ENCODE assay signal across 19 mouse cellular contexts in the genomic region with DNA sequence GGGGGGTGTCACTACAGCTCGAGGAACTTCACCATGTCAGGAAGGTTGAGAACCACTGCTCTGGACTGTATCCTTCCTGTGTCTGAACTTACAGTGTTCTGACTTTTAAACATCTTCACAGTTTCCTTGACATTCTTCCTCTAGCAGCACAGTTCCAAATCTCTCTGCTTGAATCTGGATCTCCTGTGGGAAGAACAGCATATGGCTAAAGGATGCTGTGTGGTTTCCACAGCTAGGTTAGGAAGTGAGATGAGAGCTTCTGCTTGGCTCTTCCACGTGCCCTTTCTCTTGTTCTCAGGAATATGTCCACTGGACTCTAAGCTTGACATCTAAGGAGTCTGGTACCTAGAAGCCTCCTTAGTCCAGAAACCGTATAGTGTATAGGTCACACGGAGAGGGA. TPM values are rescaled to one million over a fixed set of nuclear protein-coding genes. Genes with fewer than 3 reads are reported as not detected.
DNase-seq lines count a peak whose midpoint lies in the region; ATAC-seq and TF ChIP-seq lines count a peak whose summit lies in the region.
"Had no signal": no experiment of that assay in that cellular context is flagged by ENCODE, and none has a peak within 500 bp of the region (broad histone marks: within the 10 kb centered on the region; RNA-seq: fewer than 3 reads in every experiment).

No protein-coding gene starts in this region.

- H3K4me3 ChIP-seq in heart, embryonic 10.5 days = no peak overlapping the region
- 0 out of 4 replicates have a peak overlapping the region, but pooled peaks of 1 of the 2 experiments have one; percentile 40 for H3K4me3 ChIP-seq in MEL (ENCODE audit: control insufficient read depth in 1 of 2, insufficient read depth in 1 of 2, low read depth in 2 of 2, low read length in 2 of 2)
- H3K4me3 ChIP-seq in liver, embryonic 12.5 days = peak overlapping the region; percentile 41; the same call in 1 of the 2 replicates
- H3K4me3 ChIP-seq in liver, embryonic 16.5 days (ENCODE audit: low read depth, low read length) = no peak overlapping the region
- H3K4me3 ChIP-seq in hindbrain, embryonic 14.5 days (replicated peaks; ENCODE audit: low read length) = no peak overlapping the region
- H3K4me3 ChIP-seq: embryonic facial prominence, embryonic 13.5 days; forebrain, embryonic 10.5 days; gastrocnemius, adult 2 months; hindbrain, embryonic 13.5 days; intestine, embryonic 15.5 days had no signal

- no peak for TF ChIP-seq POLR2A in MEL (IDR thresholded peaks at IDR 0.05; ENCODE audit: control insufficient read depth in 1 of 2, insufficient read depth in 1 of 2, low read depth in 1 of 2, low read length in 2 of 2, poor library complexity in 1 of 2)

- no peak for ATAC-seq in liver, embryonic 12.5 days
- ATAC-seq in liver, embryonic 16.5 days (ENCODE audit: low read depth) = no peak
- no peak for ATAC-seq in hindbrain, embryonic 14.5 days (ENCODE audit: low FRiP score)
- ATAC-seq: forebrain, embryonic 16.5 days; intestine, embryonic 15.5 days had no signal

- peaks cover 19% of the 10 kb centered on the region for H3K79me2 ChIP-seq in MEL (ENCODE audit: control insufficient read depth, insufficient read depth, low read length, poor library complexity)

- WGBS in heart, embryonic 10.5 days = 79% methylated on average over 4 of the region's 4 CpGs
- WGBS in liver, embryonic 12.5 days (ENCODE audit: insufficient replicate concordance) = 63% methylated on average over 4 of the region's 4 CpGs
- 61% methylated on average over 4 of the region's 4 CpGs for WGBS in liver, embryonic 16.5 days (ENCODE audit: insufficient replicate concordance)
- 80% methylated on average over 4 of the region's 4 CpGs for WGBS in hindbrain, embryonic 14.5 days

- H3K9ac ChIP-seq in MEL (ENCODE audit: control insufficient read depth, low read depth, low read length, poor library complexity, severe bottlenecking) = peak overlapping the region; percentile 60
- peak overlapping the region; percentile 71 for H3K9ac ChIP-seq in liver, embryonic 12.5 days
- H3K9ac ChIP-seq in liver, embryonic 16.5 days (ENCODE audit: low read depth, low read length) = peak overlapping the region; percentile 69
- H3K9ac ChIP-seq in hindbrain, embryonic 14.5 days = no peak overlapping the region
- H3K9ac ChIP-seq: hindbrain, embryonic 13.5 days; intestine, embryonic 15.5 days had no signal

- TF ChIP-seq EP300 in MEL (IDR thresholded peaks at IDR 0.05; ENCODE audit: low read depth in 1 of 2, low read length in 2 of 2) = no peak

- H3K4me1 ChIP-seq in heart, embryonic 10.5 days = peaks cover 36% of the 10 kb centered on the region
- peaks cover 31 to 58% of the 10 kb centered on the region in 2 experiments for H3K4me1 ChIP-seq in MEL (ENCODE audit: control insufficient read depth in 1 of 2, insufficient read depth in 2 of 2, low read length in 2 of 2)
- H3K4me1 ChIP-seq in liver, embryonic 12.5 days = peaks cover 98% of the 10 kb centered on the region
- peaks cover 78% of the 10 kb centered on the region for H3K4me1 ChIP-seq in liver, embryonic 16.5 days (ENCODE audit: control insufficient read depth, low read depth, low read length)
- H3K4me1 ChIP-seq in hindbrain, embryonic 14.5 days (replicated peaks; ENCODE audit: control insufficient read depth, insufficient read depth, low read length) = no peaks in the 10 kb centered on the region
- H3K4me1 ChIP-seq: forebrain, embryonic 10.5 days; intestine, embryonic 15.5 days had no signal

- DNase-seq in heart, embryonic 10.5 days (ENCODE audit: low spot score) = no peak
- DNase-seq in heart, postnatal 36 days = no peak
- no peak for DNase-seq in MEL (ENCODE audit: low read depth, low spot score)
- DNase-seq in thymus, postnatal 14 days = no peak
- no peak for DNase-seq in hindbrain, embryonic 14.5 days (ENCODE audit: low spot score)
- DNase-seq: adrenal gland, postnatal 10 days; cerebellum, adult 11-12 months; cerebellum, adult 9-10 months; cerebellum, postnatal 36 days; gastrocnemius, adult 2 months; gastrocnemius, postnatal 25 days; heart, postnatal 10 days had no signal

- no peak for TF ChIP-seq CTCF in MEL (IDR thresholded peaks at IDR 0.05 in 2 of 3, conservative IDR thresholded peaks at IDR 0.05 in 1 of 3; ENCODE audit: control insufficient read depth in 1 of 3, insufficient read depth in 1 of 3, low read depth in 2 of 3, low read length in 3 of 3, poor library complexity in 1 of 3, severe bottlenecking in 1 of 3)

- H3K9me3 ChIP-seq in heart, embryonic 10.5 days = no peaks in the 10 kb centered on the region
- H3K9me3 ChIP-seq in MEL (replicated peaks; ENCODE audit: insufficient read depth, low read length) = no peaks in the 10 kb centered on the region
- H3K9me3 ChIP-seq in liver, embryonic 12.5 days (replicated peaks) = no peaks in the 10 kb centered on the region
- no peaks in the 10 kb centered on the region for H3K9me3 ChIP-seq in liver, embryonic 16.5 days (replicated peaks; ENCODE audit: control insufficient read depth, low read length)
- H3K9me3 ChIP-seq in hindbrain, embryonic 14.5 days (ENCODE audit: control insufficient read depth, low read length) = no peaks in the 10 kb centered on the region
- H3K9me3 ChIP-seq: embryonic facial prominence, embryonic 13.5 days; forebrain, embryonic 10.5 days; hindbrain, embryonic 13.5 days; intestine, embryonic 15.5 days had no signal

- peak overlapping the region; percentile 74 for H3K4me2 ChIP-seq in liver, embryonic 12.5 days
- peak overlapping the region; percentile 79 for H3K4me2 ChIP-seq in liver, embryonic 16.5 days (ENCODE audit: low read depth, low read length)
- H3K4me2 ChIP-seq in hindbrain, embryonic 14.5 days (replicated peaks) = no peak overlapping the region
- H3K4me2 ChIP-seq: embryonic facial prominence, embryonic 13.5 days; hindbrain, embryonic 13.5 days; intestine, embryonic 15.5 days had no signal

- H3K36me3 ChIP-seq in heart, embryonic 10.5 days = no peaks in the 10 kb centered on the region
- peaks cover 0 to 60% of the 10 kb centered on the region in 2 experiments; a peak in 2 of 4 replicates for H3K36me3 ChIP-seq in MEL (ENCODE audit: control insufficient read depth in 1 of 2, insufficient read depth in 2 of 2, low read length in 2 of 2)
- H3K36me3 ChIP-seq in liver, embryonic 12.5 days = no peaks in the 10 kb centered on the region
- H3K36me3 ChIP-seq in liver, embryonic 16.5 days (ENCODE audit: control insufficient read depth, insufficient read depth) = no peaks in the 10 kb centered on the region
- H3K36me3 ChIP-seq in hindbrain, embryonic 14.5 days (replicated peaks; ENCODE audit: control insufficient read depth, insufficient read depth) = no peaks in the 10 kb centered on the region
- H3K36me3 ChIP-seq: embryonic facial prominence, embryonic 13.5 days; forebrain, embryonic 10.5 days; hindbrain, embryonic 13.5 days; intestine, embryonic 15.5 days had no signal

- no peak for TF ChIP-seq RAD21 in MEL (IDR thresholded peaks at IDR 0.05; ENCODE audit: low read depth, low read length)

- intact Hi-C loops in heart, postnatal 36 days (cut with DNase I) = no loop called here

- no peaks in the 10 kb centered on the region for H3K27me3 ChIP-seq in heart, embryonic 10.5 days (ENCODE audit: insufficient read depth, poor library complexity, severe bottlenecking)
- no peaks in the 10 kb centered on the region for H3K27me3 ChIP-seq in MEL (ENCODE audit: control insufficient read depth in 1 of 2, insufficient read depth in 2 of 2, low read length in 2 of 2)
- no peaks in the 10 kb centered on the region for H3K27me3 ChIP-seq in liver, embryonic 12.5 days (replicated peaks)
- no peaks in the 10 kb centered on the region for H3K27me3 ChIP-seq in liver, embryonic 16.5 days (ENCODE audit: control insufficient read depth, insufficient read depth, low read depth, low read length)
- H3K27me3 ChIP-seq in hindbrain, embryonic 14.5 days (ENCODE audit: control insufficient read depth, insufficient read depth, low read length) = no peaks in the 10 kb centered on the region
- H3K27me3 ChIP-seq: embryonic facial prominence, embryonic 13.5 days; hindbrain, embryonic 13.5 days; intestine, embryonic 15.5 days had no signal

- H3K27ac ChIP-seq in heart, embryonic 10.5 days = peak overlapping the region; percentile 76; the same call in 1 of the 2 replicates
- H3K27ac ChIP-seq in MEL (ENCODE audit: control insufficient read depth, low read depth, low read length) = peak overlapping the region; percentile 93
- H3K27ac ChIP-seq in liver, embryonic 12.5 days = peak overlapping the region; percentile 97
- peak overlapping the region; percentile 97 for H3K27ac ChIP-seq in liver, embryonic 16.5 days (ENCODE audit: low read length)
- no peak overlapping the region for H3K27ac ChIP-seq in hindbrain, embryonic 14.5 days
- H3K27ac ChIP-seq: embryonic facial prominence, embryonic 13.5 days; forebrain, embryonic 10.5 days; gastrocnemius, adult 2 months; hindbrain, embryonic 13.5 days; intestine, embryonic 15.5 days had no signal

TF ChIP-seq in MEL, 35 proteins besides CTCF, POLR2A, EP300 and RAD21:
- TF ChIP-seq TCF12 (IDR thresholded peaks at IDR 0.05; ENCODE audit: low read depth, low read length) (no peak), ETS1 (IDR thresholded peaks at IDR 0.05; ENCODE audit: low read depth, low read length) (no peak), RCOR1 (IDR thresholded peaks at IDR 0.05; ENCODE audit: low read depth, low read length) (no peak)

RNA-seq across cellular contexts. Expression of a gene that starts 15.7 kb away (rescaled TPM):
- 1.2 and 1.6 TPM in 2 replicates for polyA plus RNA-seq in heart, embryonic 10.5 days (2016; fragmentation: Nextera tagmentation; extraction: Ambion mirVana)
- total RNA-seq in heart, postnatal 36 days (2021) = 1 to 10 TPM; 4.6 to 4.7 TPM
- total RNA-seq in MEL (2012; rRNA removed) = 3.0 and 3.4 TPM in 2 replicates
- polyA plus RNA-seq in MEL (2012; ENCODE audit: insufficient read depth in 1 of 2, insufficient read length in 2 of 2, low read depth in 1 of 2, low replicate concordance in 2 of 2, missing spikeins in 1 of 2) = 1 to 10 TPM in 1 of 2 experiments, not detected in 1; 4.9 TPM
- 10.6 and 11.8 TPM in 2 replicates for polyA plus RNA-seq in liver, embryonic 12.5 days (2016; fragmentation: Nextera tagmentation; extraction: Ambion mirVana)
- 2.0 and 3.0 TPM in 2 replicates for polyA plus RNA-seq in liver, embryonic 16.5 days (2015; fragmentation: Nextera tagmentation; extraction: Ambion mirVana)
- polyA plus RNA-seq in hindbrain, embryonic 14.5 days (2014; fragmentation: Nextera tagmentation; extraction: Ambion mirVana) = 12.3 and 15.0 TPM in 2 replicates
